ENCODE assay signal across 30 mouse cellular contexts in genomic region chr12:47431669-47432068, GRCm38 (mm10).
"Had no signal": no experiment of that assay in that cellular context is flagged by ENCODE, and none has a peak within 500 bp of the region (broad histone marks: within the 10 kb centered on the region; RNA-seq: fewer than 3 reads in every experiment).

No protein-coding gene starts in this region.

- H3K4me1 ChIP-seq: limb, embryonic 10.5 days; limb, embryonic 12.5 days; limb, embryonic 13.5 days; limb, embryonic 15.5 days; liver, embryonic 12.5 days; liver, embryonic 13.5 days; liver, embryonic 15.5 days; lung, embryonic 15.5 days; megakaryocyte, embryonic 14.5 days; midbrain, embryonic 10.5 days; midbrain, embryonic 12.5 days; midbrain, embryonic 13.5 days; midbrain, embryonic 15.5 days; neural tube, embryonic 12.5 days had no signal

- H3K36me3 ChIP-seq: limb, embryonic 10.5 days; limb, embryonic 12.5 days; limb, embryonic 13.5 days; limb, embryonic 15.5 days; liver, embryonic 12.5 days; liver, embryonic 13.5 days; liver, embryonic 15.5 days; lung, embryonic 15.5 days; midbrain, embryonic 10.5 days; midbrain, embryonic 12.5 days; midbrain, embryonic 13.5 days; midbrain, embryonic 15.5 days; neural tube, embryonic 12.5 days had no signal

- H3K9me3 ChIP-seq: limb, embryonic 10.5 days; limb, embryonic 12.5 days; limb, embryonic 13.5 days; limb, embryonic 15.5 days; liver, embryonic 12.5 days; liver, embryonic 13.5 days; liver, embryonic 15.5 days; lung, embryonic 15.5 days; megakaryocyte, embryonic 14.5 days; midbrain, embryonic 10.5 days; midbrain, embryonic 12.5 days; midbrain, embryonic 13.5 days; midbrain, embryonic 15.5 days; neural tube, embryonic 12.5 days had no signal

- H3K27ac ChIP-seq: limb, embryonic 10.5 days; limb, embryonic 12.5 days; limb, embryonic 13.5 days; limb, embryonic 15.5 days; liver, embryonic 12.5 days; liver, embryonic 13.5 days; liver, embryonic 14.5 days; liver, embryonic 15.5 days; lung, embryonic 15.5 days; macrophage; midbrain, embryonic 10.5 days; midbrain, embryonic 12.5 days; midbrain, embryonic 13.5 days; midbrain, embryonic 15.5 days; neural tube, embryonic 12.5 days had no signal

- H3K9ac ChIP-seq: limb, embryonic 12.5 days; limb, embryonic 13.5 days; limb, embryonic 15.5 days; liver, embryonic 12.5 days; liver, embryonic 13.5 days; liver, embryonic 14.5 days; liver, embryonic 15.5 days; liver, postnatal 0 days; lung, embryonic 14.5 days; lung, embryonic 15.5 days; midbrain, embryonic 12.5 days; midbrain, embryonic 13.5 days; midbrain, embryonic 15.5 days; neural tube, embryonic 12.5 days had no signal

- ATAC-seq: liver, embryonic 12.5 days; liver, postnatal 0 days; lung, postnatal 0 days; midbrain, embryonic 13.5 days; midbrain, embryonic 15.5 days; midbrain, embryonic 16.5 days had no signal

- DNase-seq: left cerebral cortex, postnatal 4 days; liver; liver, embryonic 13.5 days; liver, postnatal 0 days; lung, adult 18-20 months; lung, adult 2 months; lung, embryonic 14.5 days; lung, postnatal 10 days; lung, postnatal 14 days; lung, postnatal 36 days; lung, postnatal 4 days; midbrain, embryonic 14.5 days had no signal

- H3K27me3 ChIP-seq: limb, embryonic 12.5 days; limb, embryonic 13.5 days; limb, embryonic 15.5 days; liver, embryonic 12.5 days; liver, embryonic 13.5 days; liver, embryonic 15.5 days; lung, embryonic 15.5 days; megakaryocyte, embryonic 14.5 days; midbrain, embryonic 12.5 days; midbrain, embryonic 13.5 days; midbrain, embryonic 15.5 days; neural tube, embryonic 12.5 days had no signal

- H3K4me3 ChIP-seq: limb, embryonic 10.5 days; limb, embryonic 12.5 days; limb, embryonic 13.5 days; limb, embryonic 15.5 days; liver, embryonic 12.5 days; liver, embryonic 13.5 days; liver, embryonic 15.5 days; lung, embryonic 15.5 days; megakaryocyte, embryonic 14.5 days; midbrain, embryonic 10.5 days; midbrain, embryonic 12.5 days; midbrain, embryonic 13.5 days; midbrain, embryonic 15.5 days; myocyte; neural tube, embryonic 12.5 days had no signal
